Mouse (Mus musculus): ENCODE measurements at regions not wholly inside any gene's neighbourhood (a gene's known extent, or its start where the extent isn't known, plus 50 kb on each side); places are given as distances from the start of the nearest gene placed in this dataset.

DNA sequence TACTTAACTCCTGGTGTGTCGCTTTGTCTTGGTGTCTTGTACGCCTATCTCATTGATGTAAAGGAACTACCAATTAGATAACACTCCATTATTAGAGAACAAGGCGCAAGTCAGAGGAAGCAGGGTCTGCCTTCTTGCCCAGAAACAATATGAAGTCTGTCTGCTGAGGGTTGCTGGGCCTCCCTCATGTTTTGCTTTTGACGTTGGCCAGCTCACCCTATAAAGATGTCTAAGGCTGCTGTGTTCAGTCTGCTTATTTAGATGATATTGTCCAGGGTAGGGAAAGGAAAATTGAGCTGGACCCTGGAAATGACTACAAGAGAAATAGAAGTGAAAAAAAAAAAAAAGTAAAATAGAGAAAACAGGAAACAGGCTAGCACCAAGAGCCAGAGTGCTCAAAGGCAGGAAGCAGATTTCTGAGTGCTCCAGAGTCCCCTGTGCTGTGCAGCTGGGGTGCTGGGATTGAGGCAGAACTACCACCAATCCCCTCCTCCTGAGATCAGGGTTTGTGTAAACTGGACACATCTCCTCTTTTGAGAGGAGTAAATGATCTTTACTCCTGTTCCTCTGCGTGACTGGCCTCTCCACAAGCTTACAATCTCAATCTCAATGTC is 429.0 kb upstream of the A1bg start:
- TF ChIP-seq CTCF (IDR thresholded peaks at IDR 0.05; ENCODE audit: low read depth) (no peak), EP300 (IDR thresholded peaks at IDR 0.05; ENCODE audit: low read depth) (no peak)
